Mouse (Mus musculus) hindbrain, postnatal 0 days (tissue): Measurements from ENCODE around the gene Ano6. TPM values are rescaled to one million over a fixed set of nuclear protein-coding genes. Genes with fewer than 3 reads are reported as not detected.

ENCODE experiments used
- ATAC-seq: fragments of 200-750 bp; cut with Nextera tagmentation; 2 replicates; pipeline ENCODE4 v1.8.0; 2017; ENCODE audit warnings: mild to moderate bottlenecking, moderate TSS enrichment, moderate library complexity
- DNase-seq: peaks from one replicate; pipeline ENCODE4 v3.0.0-alpha.2; 2015; ENCODE audit warnings: low spot score
- H3K27ac ChIP-seq: fragments of 300-500 bp; sonication (generic); 2 replicates; pipeline ENCODE4 v1.5.1; 2014; ENCODE audit warnings: mild to moderate bottlenecking
- H3K27me3 ChIP-seq: fragments of 300-500 bp; sonication (generic); 2 replicates; pipeline ENCODE4 v1.6.1; 2014; ENCODE audit warnings: low read length, mixed read lengths; ENCODE audit not compliant: insufficient read depth
- H3K36me3 ChIP-seq: fragments of 300-500 bp; sonication (generic); 2 replicates; pipeline ENCODE4 v1.6.1; 2014; ENCODE audit warnings: low read length, mixed read lengths; ENCODE audit not compliant: insufficient read depth
- H3K4me1 ChIP-seq: fragments of 300-500 bp; sonication (generic); 2 replicates; pipeline ENCODE4 v1.6.1; 2014; ENCODE audit warnings: antibody characterized with exemption, low read length, mixed read lengths; ENCODE audit not compliant: insufficient read depth
- H3K4me2 ChIP-seq: fragments of 300-500 bp; sonication (generic); 2 replicates; pipeline ENCODE4 v1.6.1; 2014; ENCODE audit warnings: low read depth, mild to moderate bottlenecking, low read length, moderate library complexity, mixed read lengths
- H3K4me3 ChIP-seq: fragments of 300-500 bp; sonication (generic); 2 replicates; pipeline ENCODE4 v1.5.1; 2014; ENCODE audit warnings: low read length
- H3K9ac ChIP-seq: fragments of 300-500 bp; sonication (generic); replicated peaks from 2 replicates; pipeline ENCODE4 v1.6.1; 2014; ENCODE audit warnings: mild to moderate bottlenecking, low read length, moderate library complexity, mixed read lengths
- H3K9me3 ChIP-seq: fragments of 300-500 bp; sonication (generic); 2 replicates; pipeline ENCODE4 v1.6.1; 2016; ENCODE audit warnings: low read length, mixed read lengths
- CTCF ChIP-seq: IDR thresholded peaks from 2 replicates; pipeline ENCODE4 v1.5.1; 2016; ENCODE audit warnings: antibody characterized with exemption, control low read depth, low read depth
- WGBS: fragments of 180-500 bp; shearing (Covaris S2); extraction: QIAGEN DNeasy Blood & Tissue Kit; methylation state at CpG from one replicate; pipeline ENCODE4 v1.1.7; 2014; 5-methylcytosine and 5-hydroxymethylcytosine counted together
- polyA plus RNA-seq: library from polyadenylated mRNA; unstranded; fragments of >200 nt; fragmentation: Nextera tagmentation; extraction: Ambion mirVana; gene quantifications from 2 replicates; pipeline ENCODE4 v1.2.1, GENCODE M21; 2015
- total RNA-seq: library from RNA; depleted of rRNA; stranded (reverse); fragments of >200 nt; gene quantifications from 2 replicates; pipeline ENCODE4 v1.2.3, GENCODE M21; 2014

Gene Ano6
- total and polyA plus RNA-seq, 2 experiments from 2014 or later: 19.2 to 34.3 TPM

DNA sequence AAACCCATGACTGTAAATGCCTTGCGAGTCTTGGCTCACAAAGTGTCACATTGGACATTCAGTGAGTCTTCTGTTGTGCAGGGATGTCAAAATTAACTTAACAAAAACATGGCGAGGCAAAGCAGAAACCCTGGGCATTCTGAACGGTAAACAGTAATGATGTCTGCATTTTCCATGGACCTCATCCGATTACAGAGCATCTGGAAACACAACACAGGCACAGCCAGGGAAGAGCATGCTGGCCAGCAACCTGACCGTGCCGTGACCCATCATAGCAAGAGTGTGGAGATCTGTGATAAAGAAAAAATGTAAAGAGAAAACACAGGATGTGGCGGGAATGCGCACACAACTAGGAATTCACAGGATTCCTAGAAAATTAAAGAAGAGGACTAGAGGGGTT lies 84.1 kb downstream of the Ano6 start:
- DNase-seq (no peak), ATAC-seq (no peak)
- WGBS: 79% methylated on average over 8 of the region's 8 CpGs
- Histone ChIP-seq H3K36me3 (no peaks in the 10 kb centered on the region), H3K9me3 (no peaks in the 10 kb centered on the region), H3K4me3 (no peak overlapping the region), H3K27me3 (no peaks in the 10 kb centered on the region), H3K9ac (no peak overlapping the region), H3K4me1 (no peaks in the 10 kb centered on the region), H3K27ac (no peak overlapping the region), H3K4me2 (no peak overlapping the region)
- TF ChIP-seq CTCF: no peak

GRCm38 (mm10) chr15:95875898-95876297 lies 85.3 kb downstream of the Ano6 start:
- Histone ChIP-seq H3K27me3 (no peaks in the 10 kb centered on the region), H3K9me3 (no peaks in the 10 kb centered on the region), H3K27ac (no peak overlapping the region), H3K4me2 (no peak overlapping the region), H3K4me1 (peaks cover 3% of the 10 kb centered on the region; the same call in 1 of the 2 replicates), H3K36me3 (no peaks in the 10 kb centered on the region), H3K4me3 (no peak overlapping the region), H3K9ac (no peak overlapping the region)
- TF ChIP-seq CTCF: no peak
- no peak for ATAC-seq
- WGBS: 91% methylated on average over 10 of the region's 10 CpGs
- no peak for DNase-seq

DNA sequence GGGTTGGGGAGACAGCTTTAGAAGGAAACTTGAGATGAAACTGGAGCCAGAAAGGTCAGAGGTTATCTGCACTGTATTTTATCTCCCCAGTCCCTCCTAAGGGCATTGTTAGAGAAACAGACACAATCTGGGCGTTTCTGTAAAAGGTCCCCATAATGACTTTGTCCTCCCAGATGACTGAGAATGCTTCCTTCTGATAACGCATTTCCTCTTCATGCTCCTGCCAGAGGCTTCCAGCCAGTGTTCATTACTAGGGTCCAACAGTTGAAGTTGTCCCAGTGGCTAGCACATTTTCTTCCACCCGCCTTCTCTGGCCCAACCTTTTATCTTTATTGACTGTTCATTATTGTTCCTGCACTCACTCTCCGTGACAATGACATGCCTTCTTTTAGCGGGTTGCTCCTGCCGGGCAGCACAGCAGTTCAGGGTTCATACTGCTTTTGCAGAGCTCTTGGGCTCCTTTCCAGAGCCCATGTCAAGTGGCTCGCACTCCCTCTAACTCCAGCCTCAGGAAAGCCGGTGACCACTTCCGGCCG lies 90.0 kb downstream of the Ano6 start:
- Histone ChIP-seq H3K4me2 (no peak overlapping the region), H3K27me3 (no peaks in the 10 kb centered on the region), H3K36me3 (no peaks in the 10 kb centered on the region), H3K4me3 (no peak overlapping the region), H3K4me1 (peaks cover 3% of the 10 kb centered on the region; the same call in 1 of the 2 replicates), H3K9me3 (no peaks in the 10 kb centered on the region), H3K27ac (no peak overlapping the region), H3K9ac (no peak overlapping the region)
- no peak for DNase-seq
- WGBS: 37% methylated on average over 10 of the region's 10 CpGs
- no peak for TF ChIP-seq CTCF
- no peak for ATAC-seq

DNA sequence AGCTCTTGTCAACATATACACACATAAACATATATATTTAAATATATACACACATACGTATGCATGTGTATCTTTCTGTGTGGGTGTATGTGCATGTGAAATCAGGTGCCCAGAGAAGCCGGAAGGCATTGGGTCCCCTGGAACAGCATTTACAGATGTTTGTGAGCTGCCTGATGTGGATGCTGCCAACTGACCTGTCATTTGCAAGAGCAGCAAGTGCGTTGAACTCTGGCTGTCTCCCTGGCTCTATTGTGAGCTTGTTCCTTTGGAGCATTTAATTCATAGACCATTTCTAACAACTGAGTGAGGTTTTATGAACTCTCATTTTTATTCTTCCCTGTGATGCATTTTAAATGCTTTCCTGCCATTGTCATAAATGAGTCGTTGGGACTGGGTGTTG lies 91.8 kb downstream of the Ano6 start:
- H3K9ac ChIP-seq: no peak overlapping the region
- no peak overlapping the region for H3K27ac ChIP-seq
- peaks cover 3% of the 10 kb centered on the region for H3K4me1 ChIP-seq
- H3K9me3 ChIP-seq: no peaks in the 10 kb centered on the region
- no peak for ATAC-seq
- no peak overlapping the region for H3K4me3 ChIP-seq
- H3K27me3 ChIP-seq: no peaks in the 10 kb centered on the region
- 90% methylated on average over 4 of the region's 4 CpGs for WGBS
- H3K36me3 ChIP-seq: no peaks in the 10 kb centered on the region
- H3K4me2 ChIP-seq: no peak overlapping the region
- DNase-seq: no peak
- no peak for TF ChIP-seq CTCF

DNA sequence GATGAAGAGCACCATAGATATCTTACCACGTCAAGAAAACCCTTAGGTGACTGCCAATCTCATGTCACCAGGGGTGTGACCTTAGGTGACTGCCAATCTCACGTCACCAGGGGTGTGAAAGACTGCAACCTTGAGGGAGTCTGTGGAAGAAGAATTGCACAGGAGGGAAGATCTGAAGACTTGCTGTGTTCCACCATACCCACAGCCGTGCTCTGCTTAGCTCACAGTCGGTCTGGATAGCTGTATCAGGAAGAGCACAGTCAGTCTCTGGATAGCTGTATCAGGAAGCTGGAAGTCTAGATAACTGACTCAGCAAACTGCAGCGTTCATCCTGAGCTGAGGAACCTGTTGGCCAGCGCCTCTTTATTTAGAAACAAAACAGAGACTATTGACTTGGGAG lies 92.9 kb downstream of the Ano6 start:
- peaks cover 3% of the 10 kb centered on the region for H3K4me1 ChIP-seq
- TF ChIP-seq CTCF: no peak
- no peak overlapping the region for H3K9ac ChIP-seq
- WGBS: 72% methylated on average over 6 of the region's 6 CpGs
- ATAC-seq: no peak
- DNase-seq: no peak
- no peaks in the 10 kb centered on the region for H3K27me3 ChIP-seq
- H3K4me3 ChIP-seq: no peak overlapping the region
- no peak overlapping the region for H3K27ac ChIP-seq
- H3K36me3 ChIP-seq: no peaks in the 10 kb centered on the region
- no peak overlapping the region for H3K4me2 ChIP-seq
- no peaks in the 10 kb centered on the region for H3K9me3 ChIP-seq

- H3K4me3 ChIP-seq: no peak overlapping the region
- H3K4me1 ChIP-seq: peaks cover 3% of the 10 kb centered on the region
- 87% methylated on average over 10 of the region's 10 CpGs for WGBS
- H3K36me3 ChIP-seq: no peaks in the 10 kb centered on the region
- no peak overlapping the region for H3K9ac ChIP-seq
- no peak overlapping the region for H3K27ac ChIP-seq
- TF ChIP-seq CTCF: no peak
- H3K4me2 ChIP-seq: no peak overlapping the region
- H3K27me3 ChIP-seq: no peaks in the 10 kb centered on the region
- H3K9me3 ChIP-seq: no peaks in the 10 kb centered on the region
- DNase-seq (no peak), ATAC-seq (no peak)
These were observed 94.3 kb downstream of the Ano6 start for GRCm38 (mm10) chr15:95884658-95885620.
